Mouse (Mus musculus) E14TG2a.4 (cell line): ENCODE measurements around the gene Kdm6b.

Experiments used
- CTCF ChIP-seq: conservative IDR thresholded peaks from 2 replicates; pipeline ENCODE4 v1.5.1; 2014; ENCODE audit warnings: low read length
- NANOG ChIP-seq: IDR thresholded peaks from 2 replicates; pipeline ENCODE4 v1.6.1; 2014; ENCODE audit warnings: borderline replicate concordance, low read length, mixed read lengths
- POU5F1 ChIP-seq: IDR thresholded peaks from 2 replicates; pipeline ENCODE4 v1.6.1; 2014; ENCODE audit warnings: low read length, borderline replicate concordance

GRCm38 (mm10) chr11:69370817-69371215 lies 42.7 kb downstream of the Kdm6b start:
- no peak for TF ChIP-seq CTCF
- no peak for TF ChIP-seq NANOG
- no peak for TF ChIP-seq POU5F1
